Mouse (Mus musculus): ENCODE measurements around the gene Htr6. TPM values are rescaled to one million over a fixed set of nuclear protein-coding genes. Genes with fewer than 3 reads are reported as not detected.

The Htr6 gene
- total RNA-seq, 2 experiments from 2014 or later: not detected

GRCm38 (mm10) chr4:139018976-139019375, 56.4 kb downstream of the Htr6 start:
- intact Hi-C loops (cut with DNase I; ENCODE audit: low total_unique reads): no loop called here
- DNase-seq: no peak

- intact Hi-C loops (cut with DNase I; ENCODE audit: low total_unique reads): no loop called here
Measured at GRCm38 (mm10) chr4:139018388-139018787, 57.0 kb downstream of the Htr6 start.

GRCm38 (mm10) chr4:139014793-139015192, 60.6 kb downstream of the Htr6 start:
- intact Hi-C loops (cut with DNase I; ENCODE audit: low total_unique reads): no loop called here
- no peak for DNase-seq

More at GRCm38 (mm10) chr4:139018388-139018787, 57.0 kb downstream of the Htr6 start:
- no peak for DNase-seq

DNA sequence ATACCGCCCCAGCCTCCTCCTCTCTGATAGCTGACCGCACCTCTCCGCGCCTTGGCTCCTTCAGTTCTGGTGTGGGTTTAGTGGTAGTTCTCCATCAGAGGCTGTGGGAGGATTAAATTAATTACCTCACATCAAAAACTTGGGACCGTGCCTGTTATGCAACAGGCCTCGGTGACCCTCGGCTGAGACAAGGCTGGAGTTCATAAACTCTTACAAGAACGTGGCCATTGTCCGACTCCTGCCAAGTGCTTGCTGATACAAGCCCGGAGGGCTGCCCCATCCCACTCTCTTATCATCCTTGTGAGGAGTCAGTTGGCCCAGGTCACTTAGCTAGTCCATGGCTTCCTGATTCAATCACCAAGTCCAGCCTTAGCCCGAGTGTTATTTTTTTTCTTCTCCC, 62.1 kb downstream of the Htr6 start:
- intact Hi-C loops (cut with DNase I; ENCODE audit: low total_unique reads): no loop called here
- DNase-seq: no peak

DNA sequence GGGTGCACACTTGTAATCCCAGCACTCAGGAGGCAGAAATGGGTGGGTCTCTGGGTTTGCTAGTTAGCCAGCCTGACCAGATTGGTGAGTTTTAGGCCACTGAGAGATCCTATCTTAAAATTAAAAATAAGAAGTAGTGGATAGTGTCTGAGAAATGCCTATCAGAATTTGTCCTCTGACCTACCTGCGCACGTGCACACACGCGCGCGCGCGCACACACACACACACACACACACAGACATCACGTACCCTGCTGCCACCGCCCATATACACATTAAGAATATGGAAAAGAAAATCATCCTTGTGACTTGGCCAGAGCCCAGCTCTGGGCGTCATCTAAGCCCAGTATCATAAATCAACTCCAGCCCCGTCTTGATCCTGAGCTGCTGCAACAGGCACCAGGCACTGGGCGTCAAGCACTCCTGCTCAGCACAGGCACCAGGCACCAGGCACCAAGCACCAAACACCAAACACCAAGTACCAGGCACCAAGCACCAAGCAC, 64.1 kb downstream of the Htr6 start:
- intact Hi-C loops (cut with DNase I; ENCODE audit: low total_unique reads): no loop called here
- no peak for DNase-seq

Other genes with a start within 250 kb of the Htr6 start
- gene Pla2g5, start 212.1 kb downstream of the Htr6 start, total RNA-seq (2021): 1 to 10 TPM in 1 of 2 experiments, under 1 TPM in 1; 0.95 to 1.8 TPM
- not detected for gene Gm13030, start 201.6 kb downstream of the Htr6 start, total RNA-seq (2021)
- not detected for gene Pla2g2e, start 197.6 kb downstream of the Htr6 start, total RNA-seq (2021)
- 1 to 10 TPM; 7.3 to 8.9 TPM for gene Otud3, start 161.6 kb downstream of the Htr6 start, total RNA-seq (2021)
- gene Rnf186, start 108.5 kb downstream of the Htr6 start, total RNA-seq (2021): not detected
- gene Tmco4, start 102.7 kb downstream of the Htr6 start, total RNA-seq (2021): 1 to 10 TPM; 3.4 to 3.5 TPM
- gene Nbl1, start 17.4 kb upstream of the Htr6 start, total RNA-seq (2021): 10 to 100 TPM; 32.2 to 39.6 TPM
- 100 to 1,000 TPM; 434 to 465 TPM for gene Minos1, start 55.5 kb upstream of the Htr6 start, total RNA-seq (2021)
- 100 to 1,000 TPM; 590 to 617 TPM for gene Capzb, start 117.3 kb upstream of the Htr6 start, total RNA-seq (2021)
- gene Pqlc2, start 235.1 kb upstream of the Htr6 start, total RNA-seq (2021): 1 to 10 TPM; 6.0 to 6.4 TPM
- 10 to 100 TPM; 34.2 to 37.4 TPM for gene Akr7a5, start 235.2 kb upstream of the Htr6 start, total RNA-seq (2021)

Measured in gastrocnemius, postnatal 14 days (tissue).